Mouse (Mus musculus) activated CD4-positive, CD25-positive, alpha-beta regulatory T cell, adult 4 months (primary cell): ENCODE measurements around the gene Msi2. TPM values are rescaled to one million over a fixed set of nuclear protein-coding genes. Genes with fewer than 3 reads are reported as not detected.

Experiments
- ATAC-seq: one replicate; pipeline ENCODE4 v1.8.0; 2017
- polyA plus RNA-seq, 2 experiments: library from polyadenylated mRNA; unstranded; fragments of 100-300 nt; shearing (Covaris generic); gene quantifications; one replicate each; pipeline ENCODE4 v1.2.1; 2017

Gene Msi2
- polyA plus RNA-seq, 2 experiments from 2014 or later, result 21.6 to 25.6 TPM

DNA sequence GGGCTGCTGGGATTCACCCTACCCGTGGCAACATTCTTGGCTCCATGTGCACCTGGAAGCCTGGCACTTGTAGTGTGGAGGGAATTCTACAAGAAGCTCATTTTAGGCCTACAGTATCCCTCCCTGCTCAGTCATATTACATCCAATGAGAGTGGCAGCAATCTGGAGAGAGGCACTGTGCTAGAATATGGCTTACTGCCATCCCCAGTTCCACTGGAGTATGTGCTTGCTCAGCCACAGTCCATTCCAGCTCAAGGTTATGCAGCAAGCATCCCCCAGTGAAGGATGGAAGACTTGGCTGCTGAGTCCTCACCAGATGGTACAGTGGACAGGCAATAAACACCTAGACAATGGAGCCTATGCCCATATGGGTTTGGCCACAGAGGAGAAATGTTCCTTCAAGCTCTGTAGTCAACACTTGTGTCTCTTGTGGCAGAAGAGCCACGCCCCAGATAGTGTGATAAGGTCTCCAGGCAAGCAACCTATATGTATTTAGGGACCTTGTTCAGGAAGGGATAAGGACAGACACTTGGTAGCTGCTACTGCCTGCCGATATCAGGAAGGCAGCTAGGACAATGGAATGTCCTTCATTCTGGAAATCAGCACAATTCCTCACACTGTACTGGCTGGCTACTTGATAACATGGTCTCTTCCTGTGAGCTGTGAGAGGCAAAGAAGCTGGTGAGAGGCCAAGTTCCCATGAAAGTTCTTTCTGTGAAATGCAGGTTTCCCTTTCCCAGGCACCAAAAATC is 366.4 kb downstream of the Msi2 start:
- ATAC-seq, result no peak

- no peak for ATAC-seq
Measured at GRCm38 (mm10) chr11:88348690-88349089, 369.6 kb downstream of the Msi2 start.

DNA sequence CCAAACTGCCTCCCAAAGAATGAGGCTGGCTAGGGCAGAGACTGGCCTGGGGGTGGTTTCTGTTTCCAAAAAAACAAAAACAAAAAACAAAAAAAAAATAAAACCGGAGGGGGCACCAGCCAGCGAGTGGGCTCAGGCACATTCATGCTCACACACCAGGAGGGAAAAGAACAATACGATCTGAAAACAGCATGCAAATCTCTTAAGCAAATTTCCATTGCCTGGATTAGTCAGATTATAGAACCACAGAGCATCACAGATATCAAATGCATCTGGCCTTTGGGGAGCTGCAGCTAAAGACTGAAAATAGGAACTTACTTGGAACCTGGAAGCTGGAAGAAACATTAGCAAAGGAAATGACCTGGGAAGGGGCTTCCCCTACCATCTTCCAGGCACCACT is 370.3 kb downstream of the Msi2 start:
- ATAC-seq, result no peak

DNA sequence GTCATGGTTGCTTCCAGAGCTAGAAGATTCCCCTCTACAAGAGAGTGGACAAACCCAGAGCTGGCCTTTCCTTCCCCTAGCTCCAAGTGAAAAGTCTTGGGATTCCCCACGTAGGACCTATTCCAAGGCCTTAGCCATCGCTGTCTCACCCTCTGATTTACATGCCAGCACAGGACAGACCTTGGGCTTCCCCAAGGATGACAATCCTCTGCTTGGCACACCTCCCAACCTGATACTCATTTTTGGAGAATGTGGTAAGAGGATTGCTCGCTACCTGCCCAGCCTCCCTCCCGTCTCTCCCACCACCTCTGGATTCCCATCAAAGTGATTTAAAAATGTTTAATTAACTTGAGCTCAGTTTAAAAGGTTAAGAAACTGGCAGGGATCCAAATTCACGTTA is 372.2 kb downstream of the Msi2 start:
- no peak for ATAC-seq

- no peak for ATAC-seq
Measured at GRCm38 (mm10) chr11:88337926-88338325, 380.4 kb downstream of the Msi2 start.

DNA sequence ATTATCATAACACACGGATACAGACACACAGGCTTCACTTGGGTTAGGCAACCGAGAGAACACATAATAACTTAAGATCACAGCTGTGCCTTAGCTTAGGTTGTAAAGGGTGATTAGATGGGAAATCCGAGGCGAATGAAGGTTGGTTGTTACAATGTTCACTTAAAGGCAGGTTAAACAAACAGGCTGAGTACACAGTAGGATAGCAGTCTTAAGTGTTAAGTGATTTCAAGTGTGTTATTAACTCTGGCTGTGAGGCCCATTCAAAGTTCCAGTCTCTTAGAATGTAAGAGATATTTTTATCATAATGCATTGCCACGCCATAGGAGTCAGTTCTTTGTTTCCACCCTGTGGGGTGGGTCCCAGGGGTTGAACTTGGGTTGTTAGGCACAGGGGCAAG is 383.4 kb downstream of the Msi2 start:
- no peak for ATAC-seq

- ATAC-seq, result no peak
Measured at GRCm38 (mm10) chr11:88332309-88332934, 385.9 kb downstream of the Msi2 start.

DNA sequence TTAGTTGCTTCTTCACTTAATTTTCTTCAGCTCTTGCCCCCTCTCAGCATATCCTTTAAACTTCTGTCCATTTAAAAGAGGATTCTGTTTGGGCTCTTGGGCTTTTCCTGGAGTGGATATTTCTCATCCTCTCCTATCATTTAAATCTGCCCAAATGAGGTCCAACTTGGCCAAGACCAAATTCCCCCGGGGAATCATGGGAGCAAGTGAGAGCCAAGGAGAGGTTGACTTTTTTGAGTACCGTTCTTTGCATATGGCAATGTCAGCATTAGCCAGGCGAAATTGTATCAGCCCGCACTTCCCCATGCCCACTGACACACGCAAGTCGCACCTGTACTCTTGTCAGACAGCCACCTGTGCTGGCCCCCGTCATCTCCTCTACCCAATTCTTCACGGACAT is 386.6 kb downstream of the Msi2 start:
- ATAC-seq, result no peak

- no peak for ATAC-seq
Measured at GRCm38 (mm10) chr11:88330799-88331198, 387.5 kb downstream of the Msi2 start.

GRCm38 (mm10) chr11:88328813-88329595 is 389.3 kb downstream of the Msi2 start:
- no peak for ATAC-seq

- ATAC-seq, result no peak
Measured at GRCm38 (mm10) chr11:88327016-88327415, 391.3 kb downstream of the Msi2 start.

DNA sequence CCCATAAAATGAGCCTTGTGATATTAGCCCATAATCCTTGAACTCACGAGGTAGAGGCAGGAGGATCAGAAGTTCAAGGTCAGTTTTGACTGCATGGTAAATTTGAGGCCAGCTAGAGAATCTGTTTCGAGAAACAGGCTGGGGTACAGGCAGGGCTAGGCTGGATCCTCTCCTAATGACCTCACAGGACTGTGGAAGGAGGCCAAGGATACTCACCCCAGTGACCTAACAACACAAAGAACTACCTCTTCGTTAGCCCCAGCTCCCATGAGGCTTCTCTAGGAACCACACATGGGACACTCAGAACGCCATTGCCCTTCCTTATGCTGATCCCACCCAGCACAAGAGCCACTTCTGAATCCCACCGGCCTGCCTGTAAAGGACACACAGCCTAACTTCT is 399.5 kb downstream of the Msi2 start:
- no peak for ATAC-seq

- ATAC-seq, result no peak
Measured at GRCm38 (mm10) chr11:88315393-88315792, 402.9 kb downstream of the Msi2 start.

DNA sequence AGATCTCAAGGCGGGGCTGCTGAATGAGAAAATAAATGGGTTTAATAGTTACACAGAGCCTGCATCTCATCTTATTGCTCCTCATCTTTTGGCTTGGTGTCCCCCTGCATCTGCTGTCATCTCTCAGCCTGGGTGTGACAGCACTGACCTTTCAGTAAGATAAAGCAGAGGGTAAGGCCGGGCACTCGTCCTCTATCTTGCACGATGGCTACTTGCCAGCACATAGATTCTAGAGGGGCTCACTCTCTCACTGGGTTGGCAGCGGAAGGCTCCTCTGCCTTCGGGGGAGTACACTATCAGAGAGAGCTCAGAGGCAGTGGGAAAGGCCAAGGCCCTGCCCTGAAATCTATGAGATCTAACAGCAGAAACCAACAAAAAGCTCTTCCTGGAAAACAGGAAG is 403.8 kb downstream of the Msi2 start:
- no peak for ATAC-seq

- ATAC-seq, result no peak
Measured at GRCm38 (mm10) chr11:88313512-88313911, 404.8 kb downstream of the Msi2 start.

GRCm38 (mm10) chr11:88311606-88312005 is 406.7 kb downstream of the Msi2 start:
- ATAC-seq, result no peak

DNA sequence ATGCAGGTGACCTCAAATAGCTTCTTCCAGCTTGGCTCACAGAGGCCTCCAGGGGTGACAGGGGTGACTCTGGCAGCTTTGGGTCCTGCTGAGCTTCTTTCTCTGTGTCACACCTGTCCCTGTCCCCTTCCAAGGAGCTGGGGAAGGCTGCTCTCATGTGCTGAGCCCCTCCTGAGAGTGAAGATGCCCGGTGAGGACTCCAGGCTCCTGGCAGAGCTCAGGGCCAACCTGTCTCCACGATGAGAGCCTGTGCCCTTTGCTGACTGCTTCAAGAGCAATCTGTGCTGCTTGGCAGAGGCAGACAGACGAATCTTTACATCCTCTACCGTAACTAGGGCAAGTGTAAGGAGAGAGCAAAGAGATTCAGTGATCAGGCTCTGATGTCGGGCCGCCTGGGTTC is 407.5 kb downstream of the Msi2 start:
- ATAC-seq, result no peak

- no peak for ATAC-seq
Measured at GRCm38 (mm10) chr11:88309059-88309700, 409.1 kb downstream of the Msi2 start.

DNA sequence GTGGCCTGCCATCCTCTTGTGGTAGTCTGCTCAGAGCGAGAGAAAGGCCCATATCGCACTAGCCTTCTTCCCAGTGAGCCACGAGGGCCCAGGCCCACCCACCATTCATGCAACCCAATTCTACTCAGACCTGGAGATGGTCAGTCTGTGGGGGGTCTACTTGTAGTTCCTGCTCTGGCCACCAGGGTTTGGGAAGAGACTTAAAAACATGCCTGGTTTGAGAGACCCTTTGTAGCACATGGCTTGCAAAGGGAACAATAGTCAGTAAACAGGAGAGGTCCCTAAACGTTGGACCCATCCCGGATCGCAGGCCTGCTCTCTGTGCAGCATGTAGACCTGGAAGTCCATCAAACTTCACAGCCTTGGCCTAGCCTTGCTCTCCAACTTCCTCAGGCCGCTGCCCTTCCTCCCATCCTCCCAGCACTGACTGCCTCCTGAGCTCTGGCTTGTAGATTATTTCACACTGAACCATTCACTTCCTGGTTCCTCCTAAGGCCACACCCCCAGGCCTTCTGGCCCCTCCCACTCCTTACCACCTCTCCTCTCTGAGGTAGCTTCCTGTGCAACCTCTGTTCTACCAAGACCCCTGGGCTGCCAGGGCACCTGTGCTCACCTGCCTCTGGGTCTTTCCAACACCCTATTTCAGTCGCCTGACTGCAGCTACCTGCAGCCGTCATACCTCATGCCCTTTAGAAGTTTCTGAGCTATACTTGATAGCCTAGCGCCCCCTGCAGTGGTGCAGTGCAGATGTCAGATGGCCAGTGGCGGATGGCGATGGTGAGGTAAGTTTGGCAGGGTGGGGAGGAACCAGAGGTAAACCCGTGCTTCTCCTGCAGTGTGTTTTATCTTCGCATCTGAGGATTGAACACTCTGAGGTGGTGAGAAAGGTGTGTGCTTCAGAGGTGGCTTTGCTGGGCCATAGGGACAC is 410.4 kb downstream of the Msi2 start:
- ATAC-seq, result no peak

GRCm38 (mm10) chr11:88305759-88306158 is 412.6 kb downstream of the Msi2 start:
- no peak for ATAC-seq

- no peak for ATAC-seq
Measured at GRCm38 (mm10) chr11:88301619-88302018, 416.7 kb downstream of the Msi2 start.

- no peak for ATAC-seq
Measured at GRCm38 (mm10) chr11:88299345-88299744, 419.0 kb downstream of the Msi2 start.
